In genomic region chr15:101139885-101140284, GRCm38 (mm10) we compare ENCODE assay signal across 8 mouse cellular contexts. TPM values are rescaled to one million over a fixed set of nuclear protein-coding genes. Genes with fewer than 3 reads are reported as not detected.
DNase-seq lines count a peak whose midpoint lies in the region; ATAC-seq and TF ChIP-seq lines count a peak whose summit lies in the region.

No protein-coding gene starts in this region.

- H3K27me3 ChIP-seq in G1E (ENCODE audit: insufficient read depth, low read length), result no peaks in the 10 kb centered on the region; the same call in 1 of the 2 replicates
- no peaks in the 10 kb centered on the region for H3K27me3 ChIP-seq in embryonic facial prominence, embryonic 11.5 days (ENCODE audit: control insufficient read depth, insufficient read depth, low read length)
- no peaks in the 10 kb centered on the region for H3K27me3 ChIP-seq in limb, embryonic 11.5 days (ENCODE audit: control insufficient read depth, insufficient read depth, low read length)

- H3K4me1 ChIP-seq in G1E (ENCODE audit: insufficient read depth, low read depth, low read length), result no peaks in the 10 kb centered on the region
- peaks cover 23% of the 10 kb centered on the region for H3K4me1 ChIP-seq in embryonic facial prominence, embryonic 11.5 days (ENCODE audit: control insufficient read depth, insufficient read depth, low read length)
- peaks cover 38% of the 10 kb centered on the region for H3K4me1 ChIP-seq in limb, embryonic 11.5 days (ENCODE audit: control insufficient read depth, insufficient read depth, low read length)

- H3K27ac ChIP-seq in embryonic facial prominence, embryonic 11.5 days (replicated peaks; ENCODE audit: low read depth, low read length), result peak overlapping the region; percentile 41; the same call in 1 of the 2 replicates
- peak overlapping the region; percentile 56; the same call in 1 of the 2 replicates for H3K27ac ChIP-seq in limb, embryonic 11.5 days (replicated peaks; ENCODE audit: low read depth, low read length)

- peaks cover 70% of the 10 kb centered on the region for H3K9me3 ChIP-seq in G1E (replicated peaks)
- H3K9me3 ChIP-seq in embryonic facial prominence, embryonic 11.5 days (replicated peaks; ENCODE audit: control insufficient read depth, low read length), result no peaks in the 10 kb centered on the region
- 0 out of 2 replicates have a peak, but pooled peaks cover 4% of the 10 kb centered on the region for H3K9me3 ChIP-seq in limb, embryonic 11.5 days (ENCODE audit: control insufficient read depth, low read length)

- TF ChIP-seq CTCF in G1E (IDR thresholded peaks at IDR 0.05; ENCODE audit: low read depth, low read length), result no peak

- H3K4me3 ChIP-seq in G1E (ENCODE audit: low read depth, low read length), result no peak overlapping the region
- no peak overlapping the region for H3K4me3 ChIP-seq in embryonic facial prominence, embryonic 11.5 days (ENCODE audit: low read depth, low read length)
- H3K4me3 ChIP-seq in limb, embryonic 11.5 days (ENCODE audit: low read depth, low read length), result no peak overlapping the region

- DNase-seq in G1E (ENCODE audit: low spot score), result no peak
- DNase-seq in embryonic facial prominence, embryonic 11.5 days (ENCODE audit: low spot score), result peak; percentile 46
- DNase-seq in heart, postnatal 36 days, result peak; percentile 51 to 58
- DNase-seq in limb, embryonic 11.5 days (ENCODE audit: low spot score), result peak; percentile 35
- DNase-seq in retina, embryonic 14.5 days (ENCODE audit: low spot score), result peak; percentile 65
- no peak for DNase-seq in adrenal gland, adult 18-20 months (ENCODE audit: low spot score in 2 of 2)
- no peak for DNase-seq in right cerebral cortex, postnatal 25 days
- no peak for DNase-seq in embryo, embryonic 11 days

- peak; percentile 34; the same call in 1 of the 2 replicates for ATAC-seq in G1E (ENCODE audit: extremely low read depth, insufficient number of reproducible peaks, low FRiP score, poor library complexity, severe bottlenecking)
- ATAC-seq in embryonic facial prominence, embryonic 11.5 days (replicated peaks; ENCODE audit: insufficient number of reproducible peaks, low FRiP score, low TSS enrichment, low read depth), result no peak
- ATAC-seq in limb, embryonic 11.5 days (ENCODE audit: insufficient number of reproducible peaks, low FRiP score, low TSS enrichment, low read depth), result no peak

- no peaks in the 10 kb centered on the region for H3K36me3 ChIP-seq in G1E (replicated peaks)
- H3K36me3 ChIP-seq in embryonic facial prominence, embryonic 11.5 days (replicated peaks; ENCODE audit: control insufficient read depth, insufficient read depth, low read depth, low read length), result no peaks in the 10 kb centered on the region
- H3K36me3 ChIP-seq in limb, embryonic 11.5 days (ENCODE audit: control insufficient read depth, insufficient read depth, low read length), result no peaks in the 10 kb centered on the region

- WGBS in embryonic facial prominence, embryonic 11.5 days, result 10% methylated on average over 12 of the region's 12 CpGs
- 14% methylated on average over 12 of the region's 12 CpGs for WGBS in limb, embryonic 11.5 days

- H3K9ac ChIP-seq in embryonic facial prominence, embryonic 11.5 days (replicated peaks; ENCODE audit: low read length), result no peak overlapping the region; the same call in 1 of the 2 replicates
- no peak overlapping the region for H3K9ac ChIP-seq in limb, embryonic 11.5 days (ENCODE audit: low read length)

- H3K4me2 ChIP-seq in embryonic facial prominence, embryonic 11.5 days (ENCODE audit: low read depth, low read length), result no peak overlapping the region
- no peak overlapping the region for H3K4me2 ChIP-seq in limb, embryonic 11.5 days (ENCODE audit: low read depth, severe bottlenecking)

- intact Hi-C loops in heart, postnatal 36 days (cut with DNase I), result no loop called here

RNA-seq across cellular contexts. Expression of gene Acvrl1, which starts 11.6 kb away (rescaled TPM):
- total RNA-seq in G1E (2014; fragmentation: Nextera tagmentation) (not detected in 2 replicates), G1E (2017) (0.60 TPM in 1 of 2 replicates, not detected in the other)
- polyA plus RNA-seq in G1E (2012), result 0.02 TPM in 1 of 2 replicates, not detected in the other
- polyA plus RNA-seq in embryonic facial prominence, embryonic 11.5 days (2014; fragmentation: Nextera tagmentation; extraction: Ambion mirVana), result 3.8 and 4.6 TPM in 2 replicates
- total RNA-seq in heart, postnatal 36 days (2021), result 10 to 100 TPM; 22.3 to 31.1 TPM
- 3.8 and 5.0 TPM in 2 replicates for polyA plus RNA-seq in limb, embryonic 11.5 days (2014; fragmentation: Nextera tagmentation; extraction: Ambion mirVana)
- 10 to 100 TPM; 19.1 to 26.1 TPM for total RNA-seq in adrenal gland, adult 18-20 months (2021)

RNA-seq across cellular contexts. Expression of gene Ankrd33, which starts 24.3 kb away (rescaled TPM):
- total RNA-seq in G1E (2014; fragmentation: Nextera tagmentation) (not detected in 2 replicates), G1E (2017) (not detected in 2 replicates)
- not detected in 2 replicates for polyA plus RNA-seq in G1E (2012)
- polyA plus RNA-seq in embryonic facial prominence, embryonic 11.5 days (2014; fragmentation: Nextera tagmentation; extraction: Ambion mirVana), result not detected in 2 replicates
- not detected for total RNA-seq in heart, postnatal 36 days (2021)
- not detected in 2 replicates for polyA plus RNA-seq in limb, embryonic 11.5 days (2014; fragmentation: Nextera tagmentation; extraction: Ambion mirVana)
- under 1 TPM; 0.42 to 0.70 TPM for total RNA-seq in adrenal gland, adult 18-20 months (2021)

RNA-seq across cellular contexts. Expression of gene Acvr1b, which starts 34.0 kb away (rescaled TPM):
- total RNA-seq in G1E (2014; fragmentation: Nextera tagmentation), result not detected in 2 replicates
- under 0.01 and 0.12 TPM in 2 replicates for total RNA-seq in G1E (2017)
- not detected in 2 replicates for polyA plus RNA-seq in G1E (2012)
- 10.5 and 11.4 TPM in 2 replicates for polyA plus RNA-seq in embryonic facial prominence, embryonic 11.5 days (2014; fragmentation: Nextera tagmentation; extraction: Ambion mirVana)
- total RNA-seq in heart, postnatal 36 days (2021), result 10 to 100 TPM; 12.6 to 14.6 TPM
- 8.0 and 9.4 TPM in 2 replicates for polyA plus RNA-seq in limb, embryonic 11.5 days (2014; fragmentation: Nextera tagmentation; extraction: Ambion mirVana)
- total RNA-seq in adrenal gland, adult 18-20 months (2021), result 1 to 10 TPM; 5.8 to 5.9 TPM

Comparison
In these comparisons a context has a peak if more than half of its experiments do, and no peak if none do; other contexts are left out.
1. DNase-seq: peak in embryonic facial prominence, embryonic 11.5 days (single experiment), heart, postnatal 36 days (2 of 2), limb, embryonic 11.5 days (single experiment) and retina, embryonic 14.5 days (single experiment); none in G1E (single experiment), adrenal gland, adult 18-20 months (0 of 2), right cerebral cortex, postnatal 25 days (single experiment) and embryo, embryonic 11 days (single experiment).
2. RNA of gene Acvrl1, which starts 11.6 kb away (total RNA-seq): 22.3 to 31.1 TPM in heart, postnatal 36 days and 19.1 to 26.1 TPM in adrenal gland, adult 18-20 months; 0.60 TPM in G1E; every median in the first group is over 10 times any median in the second.
3. RNA of gene Acvr1b, which starts 34.0 kb away (total RNA-seq): 12.6 to 14.6 TPM in heart, postnatal 36 days and 5.8 to 5.9 TPM in adrenal gland, adult 18-20 months; under 0.01 to 0.12 TPM in G1E; every median in the first group is over 4 times any median in the second.